Mouse (Mus musculus): ENCODE results near the gene Nars2. TPM values are rescaled to one million over a fixed set of nuclear protein-coding genes. Genes with fewer than 3 reads are reported as not detected.

The Nars2 gene
- polyA plus RNA-seq, 1 experiment from 2014 or later = 25.7 TPM

GRCm38 (mm10) chr7:97026772-97027358, 75.6 kb downstream of the Nars2 start:
- Histone ChIP-seq H3K9me3 (replicated peaks; ENCODE audit: control insufficient read depth, low read length) (no peaks in the 10 kb centered on the region), H3K9ac (ENCODE audit: low read length) (no peak overlapping the region), H3K36me3 (ENCODE audit: control insufficient read depth, insufficient read depth, low read length) (0 out of 2 replicates have a peak, but pooled peaks cover 3% of the 10 kb centered on the region), H3K27ac (ENCODE audit: low read depth, low read length) (no peak overlapping the region), H3K4me1 (ENCODE audit: control insufficient read depth, insufficient read depth, low read length) (no peaks in the 10 kb centered on the region), H3K27me3 (replicated peaks; ENCODE audit: control insufficient read depth, insufficient read depth, low read length) (no peaks in the 10 kb centered on the region), H3K4me3 (ENCODE audit: low read depth, low read length) (no peak overlapping the region), H3K4me2 (ENCODE audit: low read length) (no peak overlapping the region)
- WGBS = 94% methylated on average over 5 of the region's 5 CpGs
- no peak for DNase-seq (ENCODE audit: low spot score)
- no peak for ATAC-seq

GRCm38 (mm10) chr7:97029151-97029550, 77.8 kb downstream of the Nars2 start:
- H3K4me1 ChIP-seq (ENCODE audit: control insufficient read depth, insufficient read depth, low read length) = no peaks in the 10 kb centered on the region
- DNase-seq (ENCODE audit: low spot score) (no peak), ATAC-seq (no peak)
- 0 out of 2 replicates have a peak, but pooled peaks cover 3% of the 10 kb centered on the region for H3K36me3 ChIP-seq (ENCODE audit: control insufficient read depth, insufficient read depth, low read length)
- WGBS = 94% methylated on average over 10 of the region's 10 CpGs
- H3K27ac ChIP-seq (ENCODE audit: low read depth, low read length) = no peak overlapping the region
- no peak overlapping the region for H3K4me3 ChIP-seq (ENCODE audit: low read depth, low read length)
- no peaks in the 10 kb centered on the region for H3K9me3 ChIP-seq (replicated peaks; ENCODE audit: control insufficient read depth, low read length)
- no peaks in the 10 kb centered on the region for H3K27me3 ChIP-seq (replicated peaks; ENCODE audit: control insufficient read depth, insufficient read depth, low read length)
- no peak overlapping the region for H3K4me2 ChIP-seq (ENCODE audit: low read length)
- H3K9ac ChIP-seq (ENCODE audit: low read length) = no peak overlapping the region

GRCm38 (mm10) chr7:97032412-97032811, 81.1 kb downstream of the Nars2 start:
- no peak overlapping the region for H3K4me2 ChIP-seq (ENCODE audit: low read length)
- H3K27ac ChIP-seq (ENCODE audit: low read depth, low read length) = no peak overlapping the region
- WGBS = 40% methylated on average over 2 of the region's 2 CpGs
- H3K9ac ChIP-seq (ENCODE audit: low read length) = no peak overlapping the region
- H3K27me3 ChIP-seq (replicated peaks; ENCODE audit: control insufficient read depth, insufficient read depth, low read length) = no peaks in the 10 kb centered on the region
- H3K36me3 ChIP-seq (ENCODE audit: control insufficient read depth, insufficient read depth, low read length) = no peaks in the 10 kb centered on the region
- no peaks in the 10 kb centered on the region for H3K9me3 ChIP-seq (replicated peaks; ENCODE audit: control insufficient read depth, low read length)
- no peaks in the 10 kb centered on the region for H3K4me1 ChIP-seq (ENCODE audit: control insufficient read depth, insufficient read depth, low read length)
- peak; percentile 16 for DNase-seq (ENCODE audit: low spot score)
- H3K4me3 ChIP-seq (ENCODE audit: low read depth, low read length) = no peak overlapping the region
- peak; percentile 57; the same call in 1 of the 2 replicates for ATAC-seq

GRCm38 (mm10) chr7:97039641-97040040, 88.3 kb downstream of the Nars2 start:
- DNase-seq (ENCODE audit: low spot score) (no peak), ATAC-seq (no peak)
- Histone ChIP-seq H3K4me2 (ENCODE audit: low read length) (no peak overlapping the region), H3K27ac (ENCODE audit: low read depth, low read length) (no peak overlapping the region), H3K9ac (ENCODE audit: low read length) (no peak overlapping the region), H3K4me1 (ENCODE audit: control insufficient read depth, insufficient read depth, low read length) (no peaks in the 10 kb centered on the region), H3K36me3 (ENCODE audit: control insufficient read depth, insufficient read depth, low read length) (0 out of 2 replicates have a peak, but pooled peaks cover 4% of the 10 kb centered on the region), H3K9me3 (replicated peaks; ENCODE audit: control insufficient read depth, low read length) (no peaks in the 10 kb centered on the region), H3K4me3 (ENCODE audit: low read depth, low read length) (no peak overlapping the region), H3K27me3 (replicated peaks; ENCODE audit: control insufficient read depth, insufficient read depth, low read length) (no peaks in the 10 kb centered on the region)
- 75% methylated on average over 4 of the region's 4 CpGs for WGBS

- Histone ChIP-seq H3K27ac (ENCODE audit: low read depth, low read length) (no peak overlapping the region), H3K4me3 (ENCODE audit: low read depth, low read length) (no peak overlapping the region), H3K9me3 (replicated peaks; ENCODE audit: control insufficient read depth, low read length) (no peaks in the 10 kb centered on the region), H3K4me2 (ENCODE audit: low read length) (no peak overlapping the region), H3K36me3 (ENCODE audit: control insufficient read depth, insufficient read depth, low read length) (0 out of 2 replicates have a peak, but pooled peaks cover 4% of the 10 kb centered on the region), H3K27me3 (replicated peaks; ENCODE audit: control insufficient read depth, insufficient read depth, low read length) (no peaks in the 10 kb centered on the region), H3K4me1 (ENCODE audit: control insufficient read depth, insufficient read depth, low read length) (no peaks in the 10 kb centered on the region), H3K9ac (ENCODE audit: low read length) (no peak overlapping the region)
- ATAC-seq = no peak
- WGBS = 86% methylated on average over 6 of the region's 6 CpGs
- DNase-seq (ENCODE audit: low spot score) = no peak
Measured at GRCm38 (mm10) chr7:97041868-97042449, 90.7 kb downstream of the Nars2 start.

- no peak overlapping the region for H3K4me2 ChIP-seq (ENCODE audit: low read length)
Measured at GRCm38 (mm10) chr7:97042981-97043380, 91.7 kb downstream of the Nars2 start.

GRCm38 (mm10) chr7:97060966-97061365, 109.7 kb downstream of the Nars2 start:
- WGBS = 92% methylated on average over 2 of the region's 2 CpGs
- ATAC-seq (no peak), DNase-seq (ENCODE audit: low spot score) (no peak)
- H3K27ac ChIP-seq (ENCODE audit: low read depth, low read length) = no peak overlapping the region
- H3K9ac ChIP-seq (ENCODE audit: low read length) = no peak overlapping the region
- no peak overlapping the region for H3K4me3 ChIP-seq (ENCODE audit: low read depth, low read length)
- H3K27me3 ChIP-seq (replicated peaks; ENCODE audit: control insufficient read depth, insufficient read depth, low read length) = no peaks in the 10 kb centered on the region
- H3K36me3 ChIP-seq (ENCODE audit: control insufficient read depth, insufficient read depth, low read length) = 0 out of 2 replicates have a peak, but pooled peaks cover 6% of the 10 kb centered on the region
- H3K4me2 ChIP-seq (ENCODE audit: low read length) = no peak overlapping the region
- H3K9me3 ChIP-seq (replicated peaks; ENCODE audit: control insufficient read depth, low read length) = no peaks in the 10 kb centered on the region
- no peaks in the 10 kb centered on the region for H3K4me1 ChIP-seq (ENCODE audit: control insufficient read depth, insufficient read depth, low read length)

More at GRCm38 (mm10) chr7:97042981-97043380, 91.7 kb downstream of the Nars2 start:
- Histone ChIP-seq H3K4me3 (ENCODE audit: low read depth, low read length) (no peak overlapping the region), H3K27ac (ENCODE audit: low read depth, low read length) (no peak overlapping the region), H3K9ac (ENCODE audit: low read length) (no peak overlapping the region), H3K27me3 (replicated peaks; ENCODE audit: control insufficient read depth, insufficient read depth, low read length) (no peaks in the 10 kb centered on the region), H3K9me3 (replicated peaks; ENCODE audit: control insufficient read depth, low read length) (no peaks in the 10 kb centered on the region), H3K36me3 (ENCODE audit: control insufficient read depth, insufficient read depth, low read length) (0 out of 2 replicates have a peak, but pooled peaks cover 4% of the 10 kb centered on the region), H3K4me1 (ENCODE audit: control insufficient read depth, insufficient read depth, low read length) (no peaks in the 10 kb centered on the region)
- ATAC-seq (no peak), DNase-seq (ENCODE audit: low spot score) (no peak)
- 95% methylated on average over 1 of the region's 1 CpGs for WGBS

- Histone ChIP-seq H3K36me3 (ENCODE audit: control insufficient read depth, insufficient read depth, low read length) (no peaks in the 10 kb centered on the region), H3K9ac (ENCODE audit: low read length) (no peak overlapping the region), H3K27me3 (replicated peaks; ENCODE audit: control insufficient read depth, insufficient read depth, low read length) (no peaks in the 10 kb centered on the region), H3K27ac (ENCODE audit: low read depth, low read length) (no peak overlapping the region), H3K9me3 (replicated peaks; ENCODE audit: control insufficient read depth, low read length) (no peaks in the 10 kb centered on the region), H3K4me3 (ENCODE audit: low read depth, low read length) (no peak overlapping the region), H3K4me2 (ENCODE audit: low read length) (no peak overlapping the region), H3K4me1 (ENCODE audit: control insufficient read depth, insufficient read depth, low read length) (no peaks in the 10 kb centered on the region)
- DNase-seq (ENCODE audit: low spot score) (no peak), ATAC-seq (no peak)
- 88% methylated on average over 3 of the region's 3 CpGs for WGBS
Measured at GRCm38 (mm10) chr7:97071512-97071911, 120.2 kb downstream of the Nars2 start.

- Histone ChIP-seq H3K4me3 (ENCODE audit: low read depth, low read length) (no peak overlapping the region), H3K9ac (ENCODE audit: low read length) (no peak overlapping the region), H3K27me3 (replicated peaks; ENCODE audit: control insufficient read depth, insufficient read depth, low read length) (no peaks in the 10 kb centered on the region), H3K4me2 (ENCODE audit: low read length) (no peak overlapping the region), H3K4me1 (ENCODE audit: control insufficient read depth, insufficient read depth, low read length) (no peaks in the 10 kb centered on the region), H3K36me3 (ENCODE audit: control insufficient read depth, insufficient read depth, low read length) (no peaks in the 10 kb centered on the region), H3K9me3 (replicated peaks; ENCODE audit: control insufficient read depth, low read length) (no peaks in the 10 kb centered on the region), H3K27ac (ENCODE audit: low read depth, low read length) (no peak overlapping the region)
- WGBS = 81% methylated on average over 5 of the region's 5 CpGs
- no peak for DNase-seq (ENCODE audit: low spot score)
- no peak for ATAC-seq
Measured at GRCm38 (mm10) chr7:97072061-97072460, 120.8 kb downstream of the Nars2 start.
